Mouse (Mus musculus) heart, postnatal 0 days (tissue): ENCODE measurements at regions not wholly inside any gene's neighbourhood (a gene's known extent, or its start where the extent isn't known, plus 50 kb on each side); places are given as distances from the start of the nearest gene placed in this dataset.

Source experiments
- CTCF ChIP-seq: IDR thresholded peaks from 2 replicates; pipeline ENCODE4 v1.5.1; 2016; ENCODE audit warnings: antibody characterized with exemption, control low read depth, low read depth
- EP300 ChIP-seq: IDR thresholded peaks from 2 replicates; pipeline ENCODE4 v1.6.1; 2016; ENCODE audit warnings: antibody characterized with exemption, low read depth

DNA sequence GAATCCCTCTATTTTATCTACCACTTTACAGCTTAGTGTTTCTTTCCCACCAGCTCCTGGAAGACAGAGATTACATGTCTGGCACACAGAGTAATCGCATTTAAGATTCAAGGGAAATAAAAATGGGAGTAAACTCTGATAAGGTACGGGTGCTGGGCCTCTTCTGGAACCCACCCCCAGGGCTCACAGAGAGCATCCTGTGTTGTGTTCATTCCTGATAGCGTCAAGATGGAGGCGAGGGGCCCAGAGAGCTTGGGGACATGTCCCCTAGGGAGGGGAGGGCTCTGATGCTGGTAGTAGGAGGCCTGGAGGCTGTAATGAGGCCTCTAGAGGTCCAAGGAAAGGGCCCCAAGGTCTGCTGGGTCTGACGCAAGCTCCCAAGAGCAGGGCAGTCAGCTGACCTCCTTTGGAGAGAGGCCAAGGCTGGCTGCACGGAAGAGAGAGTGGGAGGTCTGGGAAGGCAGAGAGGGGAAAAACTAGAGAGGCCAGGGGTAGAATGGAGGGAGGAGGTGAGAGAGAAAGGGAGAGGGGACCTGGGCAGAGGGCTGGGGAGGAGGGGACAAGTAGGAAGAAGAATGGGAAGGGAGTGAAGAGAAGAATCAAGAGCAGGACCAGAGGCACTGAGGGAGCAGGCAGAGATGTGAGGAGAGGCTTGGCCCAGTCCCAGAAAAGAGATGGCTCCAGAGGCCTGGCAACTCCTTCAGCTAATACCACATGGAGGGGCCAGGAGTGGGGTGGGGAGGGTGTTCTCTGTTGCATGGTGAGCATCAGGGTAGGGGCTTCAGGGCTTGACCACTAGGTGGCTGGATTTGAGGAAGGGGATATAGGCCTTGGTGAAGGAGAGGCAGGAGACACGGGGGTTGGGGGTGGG lies 96.8 kb upstream of the Eif4g2 start:
- 0 out of 2 replicates have a peak, but pooled peaks have one; percentile 7 for TF ChIP-seq CTCF
- no peak for TF ChIP-seq EP300
